Comparison of ENCODE assay signal across 23 mouse cellular contexts in the genomic region with DNA sequence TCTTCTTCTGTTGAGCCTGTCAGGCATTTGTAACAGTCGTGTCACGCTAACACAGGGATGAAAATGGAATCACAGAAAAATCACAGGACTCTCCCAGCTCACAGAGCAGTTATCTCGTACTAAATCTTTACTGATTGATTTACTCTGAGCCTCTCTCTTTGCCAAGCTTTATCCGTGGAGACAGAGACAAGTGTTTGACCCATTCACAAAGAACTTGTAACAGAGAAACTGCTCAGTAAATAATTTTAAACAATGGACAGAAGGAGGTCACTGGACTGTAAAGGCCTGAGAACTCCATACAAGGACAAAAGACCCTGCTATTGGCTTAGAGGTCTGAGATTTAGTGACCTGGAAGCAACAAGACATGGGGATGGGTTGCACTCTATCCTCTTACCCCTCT.
"Had no signal": no experiment of that assay in that cellular context is flagged by ENCODE, and none has a peak within 500 bp of the region (broad histone marks: within the 10 kb centered on the region; RNA-seq: fewer than 3 reads in every experiment).

No protein-coding gene starts in this region.

- H3K9ac ChIP-seq: liver, embryonic 15.5 days; liver, postnatal 0 days; lung, embryonic 15.5 days; midbrain, embryonic 12.5 days; neural tube, embryonic 13.5 days; neural tube, embryonic 15.5 days had no signal

- DNase-seq: liver, postnatal 0 days; lung, adult 2 months; lung, postnatal 14 days; lung, postnatal 36 days; midbrain, embryonic 14.5 days; right cerebral cortex, adult 18-20 months; right cerebral cortex, postnatal 25 days; right cerebral cortex, postnatal 4 days; spleen, adult 18-20 months; thymus, adult 18-20 months; thymus, postnatal 14 days; thymus, postnatal 36 days had no signal

- H3K36me3 ChIP-seq: liver, embryonic 15.5 days; lung, embryonic 15.5 days; midbrain, embryonic 10.5 days; midbrain, embryonic 12.5 days; neural tube, embryonic 13.5 days; neural tube, embryonic 15.5 days had no signal

- H3K27ac ChIP-seq: liver, embryonic 15.5 days; lung, embryonic 15.5 days; macrophage; midbrain, embryonic 10.5 days; midbrain, embryonic 12.5 days; neural tube, embryonic 13.5 days; neural tube, embryonic 15.5 days had no signal

- H3K4me3 ChIP-seq: liver, embryonic 15.5 days; lung, embryonic 15.5 days; megakaryocyte, embryonic 14.5 days; midbrain, embryonic 10.5 days; midbrain, embryonic 12.5 days; myocyte; neural tube, embryonic 13.5 days; neural tube, embryonic 15.5 days had no signal

- H3K27me3 ChIP-seq: liver, embryonic 15.5 days; lung, embryonic 15.5 days; midbrain, embryonic 12.5 days; neural tube, embryonic 13.5 days; neural tube, embryonic 15.5 days had no signal

- H3K4me1 ChIP-seq: liver, embryonic 15.5 days; lung, embryonic 15.5 days; megakaryocyte, embryonic 14.5 days; midbrain, embryonic 12.5 days; neural tube, embryonic 15.5 days had no signal

- H3K9me3 ChIP-seq: liver, embryonic 15.5 days; lung, embryonic 15.5 days; megakaryocyte, embryonic 14.5 days; midbrain, embryonic 10.5 days; midbrain, embryonic 12.5 days; neural tube, embryonic 13.5 days; neural tube, embryonic 15.5 days had no signal

- H3K4me2 ChIP-seq: liver, embryonic 15.5 days; lung, embryonic 15.5 days; midbrain, embryonic 12.5 days; neural tube, embryonic 13.5 days; neural tube, embryonic 15.5 days had no signal

- ATAC-seq: liver, postnatal 0 days; lung, postnatal 0 days; midbrain, embryonic 16.5 days had no signal
